Mouse (Mus musculus): ENCODE results near the gene Ccdc167. TPM values are rescaled to one million over a fixed set of nuclear protein-coding genes. Genes with fewer than 3 reads are reported as not detected.

The Ccdc167 gene
- total RNA-seq, 2 experiments from 2014 or later = 13.9 to 17.3 TPM

GRCm38 (mm10) chr17:29696940-29697339, 19.9 kb downstream of the Ccdc167 start:
- Histone ChIP-seq H3K27ac (no peak overlapping the region), H3K4me3 (no peak overlapping the region)
- intact Hi-C loops (cut with DNase I) = no loop called here
- DNase-seq (ENCODE audit: extremely low spot score in 1 of 2, low spot score in 2 of 2) = no peak
- TF ChIP-seq CTCF (IDR thresholded peaks at IDR 0.05) = no peak

- DNase-seq (ENCODE audit: extremely low spot score in 1 of 2, low spot score in 2 of 2) = no peak
- TF ChIP-seq CTCF (IDR thresholded peaks at IDR 0.05) = no peak
- intact Hi-C loops (cut with DNase I) = no loop called here
- H3K27ac ChIP-seq = no peak overlapping the region
- no peak overlapping the region for H3K4me3 ChIP-seq
These were observed 22.3 kb downstream of the Ccdc167 start for GRCm38 (mm10) chr17:29694516-29694915.

- H3K4me3 ChIP-seq = no peak overlapping the region
- no peak for TF ChIP-seq CTCF (IDR thresholded peaks at IDR 0.05)
- H3K27ac ChIP-seq = no peak overlapping the region
- intact Hi-C loops (cut with DNase I) = no loop called here
- DNase-seq (ENCODE audit: extremely low spot score in 1 of 2, low spot score in 2 of 2) = no peak
These were observed 23.3 kb downstream of the Ccdc167 start for GRCm38 (mm10) chr17:29693571-29693970.

DNA sequence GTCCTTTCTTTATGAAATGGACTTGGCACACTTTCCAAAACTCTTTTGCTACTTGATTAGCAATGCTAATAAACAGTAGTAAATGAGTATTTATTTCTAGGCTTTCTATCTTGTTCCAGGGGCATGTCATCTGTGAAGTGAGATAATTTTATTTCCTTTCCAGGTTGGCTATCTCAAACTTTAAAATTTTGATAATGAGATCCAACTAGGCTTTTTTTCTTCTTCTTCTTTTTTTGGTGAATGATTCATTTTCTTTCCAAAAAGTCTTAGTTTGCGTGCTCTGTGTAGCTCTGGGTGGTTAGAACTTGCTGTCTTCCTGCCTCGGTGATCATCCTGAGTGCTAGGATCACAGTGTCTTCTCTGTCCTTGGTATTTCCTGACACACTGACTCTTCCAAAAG, 24.0 kb downstream of the Ccdc167 start:
- TF ChIP-seq CTCF (IDR thresholded peaks at IDR 0.05) = no peak
- H3K27ac ChIP-seq = no peak overlapping the region
- H3K4me3 ChIP-seq = no peak overlapping the region
- DNase-seq (ENCODE audit: extremely low spot score in 1 of 2, low spot score in 2 of 2) = no peak
- intact Hi-C loops (cut with DNase I) = no loop called here

- TF ChIP-seq CTCF (IDR thresholded peaks at IDR 0.05) = no peak
- intact Hi-C loops (cut with DNase I) = no loop called here
- Histone ChIP-seq H3K4me3 (no peak overlapping the region), H3K27ac (no peak overlapping the region)
- DNase-seq (ENCODE audit: extremely low spot score in 1 of 2, low spot score in 2 of 2) = no peak
These were observed 26.6 kb downstream of the Ccdc167 start for GRCm38 (mm10) chr17:29690257-29690656.

DNA sequence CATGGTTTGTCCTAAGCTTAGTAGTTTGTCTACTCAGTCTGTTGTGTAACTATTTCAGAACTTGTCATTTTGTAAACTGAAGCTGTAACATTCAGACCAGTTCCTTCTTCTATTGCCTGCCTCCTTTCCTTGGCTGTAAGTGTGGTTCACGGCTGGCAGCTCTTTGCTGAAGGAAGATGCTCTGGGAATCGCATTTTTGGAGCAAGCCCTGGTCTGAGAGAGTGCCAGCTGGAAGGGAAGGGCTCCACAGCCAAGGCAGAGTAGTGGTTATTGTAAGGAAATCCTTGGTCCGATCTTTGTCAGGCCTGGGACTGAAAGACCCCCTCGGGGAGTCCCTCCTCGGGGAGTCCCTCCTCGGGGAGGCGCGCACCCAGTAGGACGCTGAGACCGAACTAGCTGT, 28.2 kb downstream of the Ccdc167 start:
- intact Hi-C loops (cut with DNase I) = no loop called here
- no peak for TF ChIP-seq CTCF (IDR thresholded peaks at IDR 0.05)
- no peak for DNase-seq (ENCODE audit: extremely low spot score in 1 of 2, low spot score in 2 of 2)
- Histone ChIP-seq H3K27ac (no peak overlapping the region), H3K4me3 (no peak overlapping the region)

DNA sequence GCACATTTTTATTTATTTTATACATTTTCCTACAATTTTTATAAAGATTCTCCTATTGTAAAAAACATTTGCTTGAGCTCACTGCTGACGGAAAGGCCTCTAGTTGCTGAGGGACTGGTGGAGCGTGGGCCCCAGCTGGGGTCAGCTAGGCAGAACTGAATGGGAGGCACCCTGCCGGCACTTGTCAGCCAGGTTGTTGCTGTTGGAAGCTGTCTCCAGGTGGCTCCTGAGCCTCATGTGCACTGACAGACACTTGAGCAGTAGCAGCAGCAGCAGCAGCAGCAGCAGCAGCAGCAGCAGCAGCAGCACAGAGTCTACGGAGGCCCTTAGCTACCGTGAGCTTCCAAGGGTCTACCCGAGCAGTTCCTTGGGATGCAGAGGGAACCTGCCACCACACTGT, 29.5 kb downstream of the Ccdc167 start:
- Histone ChIP-seq H3K27ac (no peak overlapping the region), H3K4me3 (no peak overlapping the region)
- intact Hi-C loops (cut with DNase I) = no loop called here
- no peak for TF ChIP-seq CTCF (IDR thresholded peaks at IDR 0.05)
- DNase-seq (ENCODE audit: extremely low spot score in 1 of 2, low spot score in 2 of 2) = no peak

DNA sequence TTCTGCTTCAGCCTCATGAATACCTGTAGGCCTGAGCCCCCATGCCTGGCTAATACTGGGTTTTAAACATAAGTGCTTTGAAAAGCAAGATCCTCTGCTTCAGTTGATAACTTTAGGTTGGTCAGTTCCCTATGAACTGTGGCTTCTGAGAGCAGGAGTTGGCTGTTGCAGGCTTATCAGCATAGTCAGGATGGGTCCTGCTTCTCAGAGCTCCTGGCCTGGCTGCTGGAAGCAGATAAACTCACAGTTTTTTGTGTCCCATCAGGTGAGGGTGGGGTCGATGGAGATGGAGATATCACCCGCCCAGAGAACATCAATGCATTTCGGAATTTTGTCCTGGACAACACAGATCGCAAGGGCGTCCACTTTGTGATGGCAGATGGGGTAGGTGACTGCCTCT, 30.1 kb downstream of the Ccdc167 start:
- Histone ChIP-seq H3K4me3 (no peak overlapping the region), H3K27ac (no peak overlapping the region)
- no peak for TF ChIP-seq CTCF (IDR thresholded peaks at IDR 0.05)
- intact Hi-C loops (cut with DNase I) = no loop called here
- DNase-seq (ENCODE audit: extremely low spot score in 1 of 2, low spot score in 2 of 2) = no peak

- no peak for TF ChIP-seq CTCF (IDR thresholded peaks at IDR 0.05)
- DNase-seq (ENCODE audit: extremely low spot score in 1 of 2, low spot score in 2 of 2) = no peak
- Histone ChIP-seq H3K27ac (no peak overlapping the region), H3K4me3 (no peak overlapping the region)
- intact Hi-C loops (cut with DNase I) = no loop called here
These were observed 32.6 kb downstream of the Ccdc167 start for GRCm38 (mm10) chr17:29684275-29684674.

- intact Hi-C loops (cut with DNase I) = no loop called here
- no peak overlapping the region for H3K27ac ChIP-seq
- H3K4me3 ChIP-seq = no peak overlapping the region
- no peak for TF ChIP-seq CTCF (IDR thresholded peaks at IDR 0.05)
- DNase-seq (ENCODE audit: extremely low spot score in 1 of 2, low spot score in 2 of 2) = no peak
These were observed 33.7 kb downstream of the Ccdc167 start for GRCm38 (mm10) chr17:29683127-29683526.

GRCm38 (mm10) chr17:29682261-29682660, 34.6 kb downstream of the Ccdc167 start:
- DNase-seq (ENCODE audit: extremely low spot score in 1 of 2, low spot score in 2 of 2) = no peak
- no peak overlapping the region for H3K4me3 ChIP-seq
- TF ChIP-seq CTCF (IDR thresholded peaks at IDR 0.05) = no peak

DNA sequence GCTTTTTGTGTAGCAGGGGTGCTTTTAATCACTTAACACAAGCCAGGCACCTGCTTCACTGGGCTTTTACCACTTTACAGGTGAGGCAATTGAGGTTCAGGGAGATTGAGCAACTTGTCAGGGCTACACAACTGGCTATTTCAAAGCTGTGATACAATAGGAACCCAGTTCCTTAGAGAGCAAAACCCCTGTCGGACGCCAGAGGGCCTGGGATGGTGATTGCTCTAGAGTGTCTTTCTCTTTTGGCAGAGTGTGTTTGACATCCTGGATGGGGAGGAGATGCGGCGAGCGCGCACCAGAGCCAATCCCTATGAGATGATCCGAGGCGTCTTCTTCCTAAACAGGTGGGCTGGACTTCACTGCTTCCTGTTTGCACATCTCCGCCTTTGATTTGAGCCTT, 35.2 kb downstream of the Ccdc167 start:
- no peak overlapping the region for H3K4me3 ChIP-seq
- DNase-seq (ENCODE audit: extremely low spot score in 1 of 2, low spot score in 2 of 2) = no peak
- no peak overlapping the region for H3K27ac ChIP-seq
- no peak for TF ChIP-seq CTCF (IDR thresholded peaks at IDR 0.05)
- intact Hi-C loops (cut with DNase I) = no loop called here

More at GRCm38 (mm10) chr17:29682261-29682660, 34.6 kb downstream of the Ccdc167 start:
- intact Hi-C loops (cut with DNase I) = no loop called here
- no peak overlapping the region for H3K27ac ChIP-seq

GRCm38 (mm10) chr17:29680921-29681320, 35.9 kb downstream of the Ccdc167 start:
- H3K4me3 ChIP-seq = no peak overlapping the region
- no peak overlapping the region for H3K27ac ChIP-seq
- TF ChIP-seq CTCF (IDR thresholded peaks at IDR 0.05) = no peak
- intact Hi-C loops (cut with DNase I) = no loop called here
- DNase-seq (ENCODE audit: extremely low spot score in 1 of 2, low spot score in 2 of 2) = no peak

DNA sequence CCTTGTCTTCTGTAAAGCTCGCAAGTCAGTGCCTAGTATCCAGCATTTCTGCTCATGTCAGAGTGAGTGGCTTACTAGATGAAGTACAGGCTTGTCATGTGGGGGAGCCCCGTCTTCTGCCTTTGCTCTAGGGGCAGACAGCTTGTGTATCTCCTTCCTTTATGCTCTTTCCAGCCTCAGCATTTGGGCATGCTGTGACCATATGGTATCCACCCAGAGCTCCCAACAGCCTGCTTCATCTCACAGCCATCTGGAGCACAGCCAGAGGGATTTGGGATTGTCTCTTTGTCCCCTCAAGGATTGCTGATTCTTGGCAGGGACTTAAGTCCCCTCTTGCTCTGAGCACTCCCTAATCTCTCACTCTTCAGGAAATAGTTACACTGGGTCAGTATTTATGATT, 36.7 kb downstream of the Ccdc167 start:
- no peak overlapping the region for H3K27ac ChIP-seq
- intact Hi-C loops (cut with DNase I) = no loop called here
- no peak for DNase-seq (ENCODE audit: extremely low spot score in 1 of 2, low spot score in 2 of 2)
- H3K4me3 ChIP-seq = no peak overlapping the region
- TF ChIP-seq CTCF (IDR thresholded peaks at IDR 0.05) = no peak
